Comparison of ENCODE assay signal across 22 mouse cellular contexts in the genomic region with DNA sequence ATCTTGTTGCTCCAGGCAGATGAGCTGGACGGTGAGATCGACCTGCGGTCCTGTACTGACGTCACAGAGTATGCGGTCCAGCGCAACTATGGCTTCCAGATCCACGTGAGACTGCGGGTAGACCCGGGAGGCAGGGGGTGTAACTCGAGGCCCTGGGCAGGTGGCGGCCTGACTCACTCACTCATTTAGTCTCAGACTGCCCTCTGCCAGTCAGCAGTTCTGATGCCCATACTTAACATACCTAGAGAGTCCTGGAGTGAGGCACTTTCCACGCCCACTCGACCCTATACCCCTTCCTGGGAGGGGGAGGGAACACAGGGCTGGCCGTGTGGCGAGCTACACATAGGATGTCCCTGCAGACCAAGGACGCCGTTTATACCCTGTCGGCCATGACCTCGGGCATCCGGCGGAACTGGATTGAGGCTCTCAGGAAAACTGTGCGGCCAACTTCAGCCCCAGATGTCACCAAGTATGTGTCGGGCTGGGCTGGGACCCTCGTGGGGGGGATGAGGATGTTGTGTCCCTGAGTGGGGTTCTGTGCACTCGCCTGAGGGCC. TPM values are rescaled to one million over a fixed set of nuclear protein-coding genes. Genes with fewer than 3 reads are reported as not detected.
"Had no signal": no experiment of that assay in that cellular context is flagged by ENCODE, and none has a peak within 500 bp of the region (broad histone marks: within the 10 kb centered on the region; RNA-seq: fewer than 3 reads in every experiment).

No protein-coding gene starts in this region.

- DNase-seq: kidney, postnatal 36 days; layer of hippocampus, adult 9-11 months; liver; lung, adult 18-20 months; lung, postnatal 10 days; lung, postnatal 36 days; midbrain, embryonic 14.5 days; thymus, adult 18-20 months; thymus, postnatal 36 days had no signal

- ATAC-seq: liver, embryonic 12.5 days had no signal

- H3K27ac ChIP-seq: layer of hippocampus, adult 2 months; limb, embryonic 10.5 days; limb, embryonic 13.5 days; liver, embryonic 12.5 days; liver, embryonic 15.5 days; lung, embryonic 15.5 days had no signal

- H3K9ac ChIP-seq: limb, embryonic 13.5 days; liver, embryonic 12.5 days; liver, embryonic 15.5 days; lung, embryonic 15.5 days had no signal

- H3K4me2 ChIP-seq: limb, embryonic 13.5 days; liver, embryonic 12.5 days; liver, embryonic 15.5 days; lung, embryonic 15.5 days; midbrain, embryonic 11.5 days had no signal

- H3K27me3 ChIP-seq: limb, embryonic 13.5 days; liver, embryonic 12.5 days; liver, embryonic 15.5 days; lung, embryonic 15.5 days; megakaryocyte, embryonic 14.5 days had no signal

- H3K4me3 ChIP-seq: layer of hippocampus, adult 2 months; limb, embryonic 10.5 days; limb, embryonic 13.5 days; liver, embryonic 12.5 days; liver, embryonic 15.5 days; lung, embryonic 15.5 days; megakaryocyte, embryonic 14.5 days had no signal

- H3K9me3 ChIP-seq: limb, embryonic 10.5 days; limb, embryonic 13.5 days; liver, embryonic 12.5 days; liver, embryonic 15.5 days; lung, embryonic 15.5 days; megakaryocyte, embryonic 14.5 days had no signal

RNA-seq across cellular contexts. Expression of a gene that starts 50.6 kb away (rescaled TPM):
- total RNA-seq: layer of hippocampus, postnatal 25 days had no signal
- polyA plus RNA-seq: kidney, embryonic 16.5 days; limb, embryonic 13.5 days; lung, embryonic 15.5 days; midbrain, embryonic 11.5 days; midbrain, embryonic 14.5 days; neural tube, embryonic 11.5 days; neural tube, embryonic 14.5 days; testis, adult 2 months had no signal
